Comparison of ENCODE assay signal across 15 mouse cellular contexts in genomic region chr3:126994149-126994548, GRCm38 (mm10).
DNase-seq lines count a peak whose midpoint lies in the region; ATAC-seq lines count a peak whose summit lies in the region.
"Had no signal": no experiment of that assay in that cellular context is flagged by ENCODE, and none has a peak within 500 bp of the region (broad histone marks: within the 10 kb centered on the region; RNA-seq: fewer than 3 reads in every experiment).

No protein-coding gene starts in this region.

- H3K4me3 ChIP-seq in neural tube, embryonic 11.5 days (ENCODE audit: low read depth, low read length), result no peak overlapping the region
- no peak overlapping the region for H3K4me3 ChIP-seq in neural tube, embryonic 15.5 days (replicated peaks)
- H3K4me3 ChIP-seq in forebrain, embryonic 14.5 days (ENCODE audit: low read depth, low read length), result no peak overlapping the region
- H3K4me3 ChIP-seq: lung, embryonic 15.5 days; megakaryocyte, embryonic 14.5 days had no signal

- H3K4me1 ChIP-seq in neural tube, embryonic 11.5 days (ENCODE audit: control insufficient read depth, insufficient read depth, low read length), result peaks cover 18% of the 10 kb centered on the region
- peaks cover 35% of the 10 kb centered on the region for H3K4me1 ChIP-seq in neural tube, embryonic 15.5 days
- H3K4me1 ChIP-seq in forebrain, embryonic 14.5 days (ENCODE audit: control insufficient read depth, insufficient read depth, low read length), result peaks cover 29% of the 10 kb centered on the region
- H3K4me1 ChIP-seq: megakaryocyte, embryonic 14.5 days had no signal

- DNase-seq in neural tube, embryonic 11.5 days (ENCODE audit: low spot score), result peak; percentile 35
- DNase-seq in forebrain, embryonic 14.5 days (ENCODE audit: low spot score), result peak; percentile 54
- DNase-seq in mesoderm, embryonic 11.5 days (ENCODE audit: low read depth, low spot score), result peak; percentile 23
- DNase-seq in adrenal gland, adult 2 months, result no peak
- DNase-seq in left cerebral cortex, adult 18-20 months (ENCODE audit: low spot score in 2 of 2), result no peak
- no peak for DNase-seq in c-Kit-positive CD71-positive TER-119-positive erythroid progenitor cells, embryonic 14.5 days (ENCODE audit: low spot score)
- DNase-seq: cerebellum, adult 9-11 months; gastrocnemius, postnatal 14 days; heart, postnatal 14 days; kidney, adult 8-10 months; thymus, adult 18-20 months had no signal

- peak; percentile 31; the same call in 1 of the 2 replicates for ATAC-seq in neural tube, embryonic 11.5 days (ENCODE audit: insufficient read depth, low FRiP score, low TSS enrichment)
- ATAC-seq in neural tube, embryonic 15.5 days (ENCODE audit: low FRiP score), result no peak
- ATAC-seq in forebrain, embryonic 14.5 days, result peak; percentile 14
- ATAC-seq: activated CD4-positive, CD25-positive, alpha-beta regulatory T cell, adult 4 months had no signal

- no peak overlapping the region for H3K9ac ChIP-seq in neural tube, embryonic 11.5 days (ENCODE audit: low read length)
- H3K9ac ChIP-seq in neural tube, embryonic 15.5 days (replicated peaks), result no peak overlapping the region
- H3K9ac ChIP-seq in forebrain, embryonic 14.5 days (ENCODE audit: low read length), result no peak overlapping the region
- H3K9ac ChIP-seq: lung, embryonic 15.5 days had no signal

- H3K36me3 ChIP-seq in neural tube, embryonic 11.5 days (ENCODE audit: control insufficient read depth, insufficient read depth, low read length), result no peaks in the 10 kb centered on the region
- H3K36me3 ChIP-seq in neural tube, embryonic 15.5 days, result peaks cover 4% of the 10 kb centered on the region; the same call in 1 of the 2 replicates
- H3K36me3 ChIP-seq in forebrain, embryonic 14.5 days (ENCODE audit: control insufficient read depth, insufficient read depth, low read length), result 0 out of 2 replicates have a peak, but pooled peaks cover 2% of the 10 kb centered on the region
- H3K36me3 ChIP-seq: lung, embryonic 15.5 days had no signal

- 46% methylated on average over 7 of the region's 7 CpGs for WGBS in neural tube, embryonic 11.5 days
- WGBS in neural tube, embryonic 15.5 days, result 25% methylated on average over 7 of the region's 7 CpGs
- 14% methylated on average over 7 of the region's 7 CpGs for WGBS in forebrain, embryonic 14.5 days

- H3K27me3 ChIP-seq in neural tube, embryonic 11.5 days (ENCODE audit: control insufficient read depth, insufficient read depth, low read length), result no peaks in the 10 kb centered on the region
- no peaks in the 10 kb centered on the region for H3K27me3 ChIP-seq in neural tube, embryonic 15.5 days (replicated peaks)
- no peaks in the 10 kb centered on the region for H3K27me3 ChIP-seq in forebrain, embryonic 14.5 days (replicated peaks; ENCODE audit: control insufficient read depth, insufficient read depth, low read length)
- H3K27me3 ChIP-seq: lung, embryonic 15.5 days had no signal

- no peak overlapping the region for H3K27ac ChIP-seq in neural tube, embryonic 11.5 days (ENCODE audit: low read depth, low read length)
- no peak overlapping the region for H3K27ac ChIP-seq in neural tube, embryonic 15.5 days (replicated peaks)
- peak overlapping the region; percentile 33; the same call in 1 of the 2 replicates for H3K27ac ChIP-seq in forebrain, embryonic 14.5 days (ENCODE audit: low read depth, low read length)
- H3K27ac ChIP-seq: lung, embryonic 15.5 days had no signal

- no peak overlapping the region for H3K4me2 ChIP-seq in neural tube, embryonic 11.5 days (ENCODE audit: low read depth)
- H3K4me2 ChIP-seq in neural tube, embryonic 15.5 days, result no peak overlapping the region
- peak overlapping the region; percentile 24; the same call in 1 of the 2 replicates for H3K4me2 ChIP-seq in forebrain, embryonic 14.5 days (ENCODE audit: low read length)
- H3K4me2 ChIP-seq: lung, embryonic 15.5 days had no signal

- no peaks in the 10 kb centered on the region for H3K9me3 ChIP-seq in neural tube, embryonic 11.5 days (ENCODE audit: control insufficient read depth, low read length)
- no peaks in the 10 kb centered on the region for H3K9me3 ChIP-seq in neural tube, embryonic 15.5 days (replicated peaks)
- no peaks in the 10 kb centered on the region for H3K9me3 ChIP-seq in forebrain, embryonic 14.5 days (replicated peaks; ENCODE audit: control insufficient read depth, low read length)
- H3K9me3 ChIP-seq: lung, embryonic 15.5 days; megakaryocyte, embryonic 14.5 days had no signal

Comparison
In these comparisons a context has a peak if more than half of its experiments do, and no peak if none do; other contexts are left out.
1. DNase-seq: peak in neural tube, embryonic 11.5 days (single experiment), forebrain, embryonic 14.5 days (single experiment) and mesoderm, embryonic 11.5 days (single experiment); none in adrenal gland, adult 2 months (single experiment), left cerebral cortex, adult 18-20 months (0 of 2) and c-Kit-positive CD71-positive TER-119-positive erythroid progenitor cells, embryonic 14.5 days (single experiment).